Mouse (Mus musculus): ENCODE measurements around the gene Kif1b.
"Not testable (repeated sequence)": the region's sequence is repeated elsewhere in the genome, so short reads cannot be mapped to it uniquely, and the experiment has no call there.

Gene Kif1b

GRCm38 (mm10) chr4:149249311-149249710 lies 58.2 kb downstream of the Kif1b start:
- in situ Hi-C loops (cut with MboI; ENCODE audit: low pct_unique_long_range_greater_than_20kb in 1 of 2, low sequenced_read_pairs in 2 of 2, unreplicated experiment in 1 of 2): no loop called here

GRCm38 (mm10) chr4:149247772-149248171 lies 59.7 kb downstream of the Kif1b start:
- in situ Hi-C loops (cut with MboI; ENCODE audit: low pct_unique_long_range_greater_than_20kb in 1 of 2, low sequenced_read_pairs in 2 of 2, unreplicated experiment in 1 of 2): no loop called here

- in situ Hi-C loops (cut with MboI; ENCODE audit: low pct_unique_long_range_greater_than_20kb in 1 of 2, low sequenced_read_pairs in 2 of 2, unreplicated experiment in 1 of 2): no loop called here
These were observed 60.3 kb downstream of the Kif1b start for GRCm38 (mm10) chr4:149247156-149247633.

- in situ Hi-C loops (cut with MboI; ENCODE audit: low pct_unique_long_range_greater_than_20kb in 1 of 2, low sequenced_read_pairs in 2 of 2, unreplicated experiment in 1 of 2): no loop called here
These were observed 60.8 kb downstream of the Kif1b start for GRCm38 (mm10) chr4:149246578-149247155.

- in situ Hi-C loops (cut with MboI; ENCODE audit: low pct_unique_long_range_greater_than_20kb in 1 of 2, low sequenced_read_pairs in 2 of 2, unreplicated experiment in 1 of 2): no loop called here
These were observed 70.5 kb downstream of the Kif1b start for GRCm38 (mm10) chr4:149237011-149237410.

GRCm38 (mm10) chr4:149233938-149234337 lies 73.6 kb downstream of the Kif1b start:
- in situ Hi-C loops (cut with MboI; ENCODE audit: low pct_unique_long_range_greater_than_20kb in 1 of 2, low sequenced_read_pairs in 2 of 2, unreplicated experiment in 1 of 2): no loop called here

- in situ Hi-C loops (cut with MboI; ENCODE audit: low pct_unique_long_range_greater_than_20kb in 1 of 2, low sequenced_read_pairs in 2 of 2, unreplicated experiment in 1 of 2): not testable (repeated sequence)
These were observed 78.8 kb downstream of the Kif1b start for GRCm38 (mm10) chr4:149228682-149229081.

- in situ Hi-C loops (cut with MboI; ENCODE audit: low pct_unique_long_range_greater_than_20kb in 1 of 2, low sequenced_read_pairs in 2 of 2, unreplicated experiment in 1 of 2): no loop called here
These were observed 79.2 kb downstream of the Kif1b start for GRCm38 (mm10) chr4:149228256-149228655.

GRCm38 (mm10) chr4:149226311-149226710 lies 81.2 kb downstream of the Kif1b start:
- in situ Hi-C loops (cut with MboI; ENCODE audit: low pct_unique_long_range_greater_than_20kb in 1 of 2, low sequenced_read_pairs in 2 of 2, unreplicated experiment in 1 of 2): no loop called here

- in situ Hi-C loops (cut with MboI; ENCODE audit: low pct_unique_long_range_greater_than_20kb in 1 of 2, low sequenced_read_pairs in 2 of 2, unreplicated experiment in 1 of 2): no loop called here
These were observed 84.0 kb downstream of the Kif1b start for GRCm38 (mm10) chr4:149223453-149223852.

GRCm38 (mm10) chr4:149220481-149220880 lies 87.0 kb downstream of the Kif1b start:
- in situ Hi-C loops (cut with MboI; ENCODE audit: low pct_unique_long_range_greater_than_20kb in 1 of 2, low sequenced_read_pairs in 2 of 2, unreplicated experiment in 1 of 2): no loop called here

- in situ Hi-C loops (cut with MboI; ENCODE audit: low pct_unique_long_range_greater_than_20kb in 1 of 2, low sequenced_read_pairs in 2 of 2, unreplicated experiment in 1 of 2): no loop called here
These were observed 87.4 kb downstream of the Kif1b start for GRCm38 (mm10) chr4:149220042-149220473.

- in situ Hi-C loops (cut with MboI; ENCODE audit: low pct_unique_long_range_greater_than_20kb in 1 of 2, low sequenced_read_pairs in 2 of 2, unreplicated experiment in 1 of 2): no loop called here
These were observed 88.0 kb downstream of the Kif1b start for GRCm38 (mm10) chr4:149219401-149220041.

- in situ Hi-C loops (cut with MboI; ENCODE audit: low pct_unique_long_range_greater_than_20kb in 1 of 2, low sequenced_read_pairs in 2 of 2, unreplicated experiment in 1 of 2): no loop called here
These were observed 89.0 kb downstream of the Kif1b start for GRCm38 (mm10) chr4:149218476-149218875.

- in situ Hi-C loops (cut with MboI; ENCODE audit: low pct_unique_long_range_greater_than_20kb in 1 of 2, low sequenced_read_pairs in 2 of 2, unreplicated experiment in 1 of 2): no loop called here
These were observed 91.5 kb downstream of the Kif1b start for GRCm38 (mm10) chr4:149215982-149216381.

- in situ Hi-C loops (cut with MboI; ENCODE audit: low pct_unique_long_range_greater_than_20kb in 1 of 2, low sequenced_read_pairs in 2 of 2, unreplicated experiment in 1 of 2): no loop called here
These were observed 92.1 kb downstream of the Kif1b start for GRCm38 (mm10) chr4:149215397-149215796.

- in situ Hi-C loops (cut with MboI; ENCODE audit: low pct_unique_long_range_greater_than_20kb in 1 of 2, low sequenced_read_pairs in 2 of 2, unreplicated experiment in 1 of 2): not testable (repeated sequence)
These were observed 93.0 kb downstream of the Kif1b start for GRCm38 (mm10) chr4:149214468-149214867.

- in situ Hi-C loops (cut with MboI; ENCODE audit: low pct_unique_long_range_greater_than_20kb in 1 of 2, low sequenced_read_pairs in 2 of 2, unreplicated experiment in 1 of 2): no loop called here
These were observed 94.0 kb downstream of the Kif1b start for GRCm38 (mm10) chr4:149213466-149213865.

- in situ Hi-C loops (cut with MboI; ENCODE audit: low pct_unique_long_range_greater_than_20kb in 1 of 2, low sequenced_read_pairs in 2 of 2, unreplicated experiment in 1 of 2): not testable (repeated sequence)
These were observed 96.1 kb downstream of the Kif1b start for GRCm38 (mm10) chr4:149211441-149211840.

GRCm38 (mm10) chr4:149202467-149202866 lies 105.0 kb downstream of the Kif1b start:
- in situ Hi-C loops (cut with MboI; ENCODE audit: low pct_unique_long_range_greater_than_20kb in 1 of 2, low sequenced_read_pairs in 2 of 2, unreplicated experiment in 1 of 2): no loop called here
